Mouse (Mus musculus) spleen, postnatal 14 days (tissue): ENCODE measurements around the gene Spata31d1a.

Experiments
- DNase-seq, 2 experiments: peaks; one replicate each; pipeline ENCODE4 v3.0.0; 2021 to 2022; ENCODE audit warnings: low spot score in 2 of 2

Spata31d1a gene

DNA sequence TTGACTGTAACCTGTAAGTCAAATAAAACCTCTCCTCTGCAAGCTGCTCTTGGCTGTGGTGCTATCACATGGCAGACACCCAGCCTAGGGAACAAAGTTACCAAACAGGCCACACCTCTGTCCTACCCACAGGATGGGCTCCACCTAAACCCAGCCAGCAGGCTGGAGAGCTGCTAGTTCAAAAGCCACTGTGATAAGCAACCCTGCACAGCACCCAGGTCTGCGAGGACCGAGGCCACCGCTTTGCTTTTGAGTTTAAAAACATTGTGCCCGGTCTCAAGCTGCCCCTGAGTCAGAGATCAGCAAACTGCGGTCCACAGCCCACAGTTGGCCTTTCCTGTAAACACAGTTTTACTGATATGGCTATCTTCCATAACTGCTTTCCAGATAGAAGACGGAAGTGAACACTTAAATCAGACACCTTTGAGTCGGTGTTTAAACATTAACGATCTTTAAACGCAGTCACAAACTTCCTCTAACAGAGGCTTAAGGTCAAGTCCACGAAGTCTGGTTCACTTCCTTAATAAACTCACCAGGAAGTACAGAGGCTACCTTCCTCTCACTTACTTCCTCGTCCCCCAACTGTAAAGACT lies 41.5 kb downstream of the Spata31d1a start:
- peak; percentile 40 to 49 for DNase-seq

DNA sequence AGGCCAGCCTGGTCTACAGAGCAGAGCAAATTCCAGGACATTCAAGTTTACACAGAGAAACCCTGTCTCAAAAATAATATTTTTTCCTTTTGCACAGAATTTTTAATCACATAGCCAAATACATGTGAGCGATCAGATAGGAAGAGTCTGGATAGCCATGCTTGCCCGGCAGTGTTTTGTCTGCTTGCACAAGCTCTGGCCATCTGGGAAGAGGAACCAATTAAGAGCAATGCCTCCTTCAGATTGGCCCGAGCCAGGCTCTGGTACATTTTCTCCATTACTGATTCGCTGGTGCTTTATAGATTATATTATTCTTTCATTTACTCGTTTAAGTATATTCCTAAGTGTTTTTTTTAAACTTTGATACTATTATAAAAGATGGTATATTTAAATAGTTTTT lies 42.4 kb downstream of the Spata31d1a start:
- DNase-seq: no peak

DNA sequence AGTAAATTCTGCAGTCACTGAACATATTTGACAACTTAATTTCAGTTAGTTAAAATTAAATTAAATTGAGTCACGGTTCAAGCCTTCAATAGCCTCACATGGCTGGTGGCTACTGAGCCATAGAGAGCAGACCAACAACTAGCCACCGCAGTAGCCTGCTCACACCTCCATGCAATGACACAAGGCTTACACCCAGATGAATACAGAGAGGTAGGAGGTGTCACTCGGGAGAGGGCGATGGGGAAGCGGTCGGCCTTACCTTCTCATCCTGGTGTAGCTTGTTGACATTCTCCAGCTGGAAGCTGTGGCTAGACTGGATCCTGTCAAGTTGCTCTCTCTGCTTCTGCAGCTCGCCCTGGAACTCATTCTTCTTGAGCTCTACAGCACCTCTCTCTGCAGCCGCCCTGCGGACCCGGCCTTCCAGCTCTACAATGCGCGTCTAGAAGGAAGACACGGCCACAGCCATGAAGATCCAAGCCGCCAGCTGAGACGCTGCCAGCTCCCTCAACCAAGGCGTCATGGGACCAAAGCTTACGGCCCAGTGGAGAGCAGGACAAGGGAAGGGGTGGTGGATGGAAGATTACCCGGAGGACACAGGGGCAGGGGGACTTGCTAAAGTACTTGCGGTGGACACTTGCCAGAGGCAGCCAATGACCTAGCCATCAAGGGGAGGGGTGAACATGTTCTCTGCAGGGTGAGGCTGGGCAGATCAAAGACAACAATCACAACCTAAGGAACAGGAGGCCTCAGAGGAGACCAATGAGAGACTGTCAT lies 46.0 kb downstream of the Spata31d1a start:
- no peak for DNase-seq

DNA sequence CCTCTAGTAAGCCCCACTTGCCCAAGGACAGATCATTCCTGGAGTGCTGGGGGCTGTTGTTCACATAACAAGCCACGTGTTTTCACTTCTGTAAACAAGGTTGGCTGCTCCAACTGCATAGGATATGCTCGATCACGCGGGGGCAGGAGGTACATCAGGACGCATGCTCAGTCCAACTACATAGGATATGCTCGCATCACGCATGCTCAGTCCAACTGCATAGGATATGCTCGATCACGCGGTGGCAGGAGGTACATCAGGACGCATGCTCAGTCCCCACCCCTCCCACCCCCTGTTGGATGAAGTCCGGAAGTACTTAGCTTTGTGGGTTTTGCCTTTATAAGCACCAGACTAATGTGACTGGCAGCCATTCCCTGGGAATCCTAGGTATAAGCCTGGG lies 48.2 kb downstream of the Spata31d1a start:
- DNase-seq: no peak

DNA sequence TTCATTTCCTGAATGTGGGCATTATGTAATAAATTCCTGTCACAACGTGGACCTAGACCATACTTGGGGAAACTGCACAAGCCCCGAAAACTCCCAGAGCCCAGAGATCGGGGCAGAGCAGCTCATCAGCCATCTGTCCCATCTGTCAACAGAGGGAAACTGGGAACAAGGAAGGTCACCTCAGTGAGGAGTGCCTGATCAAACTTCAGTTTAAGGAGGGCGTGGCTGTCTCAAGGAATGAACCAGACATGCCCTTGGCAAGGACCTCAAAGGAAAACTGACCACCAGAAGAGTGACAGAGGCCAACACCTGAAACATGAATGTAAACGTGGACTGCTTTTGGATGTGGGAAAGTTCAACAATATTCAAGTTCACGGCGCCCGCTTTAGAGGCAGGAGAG lies 48.7 kb downstream of the Spata31d1a start:
- DNase-seq: no peak

DNA sequence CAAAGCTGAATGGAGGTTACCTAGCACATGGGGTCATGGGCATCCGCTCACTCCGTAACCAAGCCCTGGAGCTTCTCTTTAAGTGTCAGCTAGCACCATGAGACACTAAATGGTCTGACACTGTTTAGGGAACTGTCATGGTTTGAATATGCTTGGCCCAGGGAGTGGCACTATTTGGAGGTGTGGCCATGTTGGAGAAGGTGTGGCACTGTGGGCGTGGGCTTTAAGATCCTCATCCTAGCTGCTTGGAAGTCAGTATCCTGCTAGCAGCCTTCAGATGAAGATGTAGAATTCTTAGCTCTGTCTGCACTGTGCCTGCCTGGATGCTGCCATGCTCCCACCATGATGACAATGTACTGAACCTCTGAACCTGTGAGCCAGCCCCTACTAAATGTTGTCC lies 49.8 kb downstream of the Spata31d1a start:
- DNase-seq: no peak

DNA sequence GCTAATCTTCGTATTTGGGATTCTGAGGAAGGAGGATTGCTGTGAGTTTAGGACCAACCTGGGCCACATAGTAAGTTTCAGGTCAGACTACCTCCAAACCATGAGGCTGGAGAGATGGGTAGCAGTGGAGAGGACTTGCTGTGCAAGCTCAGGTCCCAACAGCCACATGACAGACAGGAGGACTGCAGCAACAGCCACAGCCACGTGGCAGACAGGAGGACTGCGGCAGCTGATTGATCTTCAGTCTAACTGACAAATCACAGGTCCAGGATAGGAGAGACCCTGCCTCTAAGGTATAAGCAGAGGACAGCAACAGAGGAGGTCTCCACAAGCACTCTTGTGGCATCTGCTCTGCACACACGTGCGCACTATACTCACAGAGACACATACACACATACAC lies 52.3 kb downstream of the Spata31d1a start:
- DNase-seq: no peak

DNA sequence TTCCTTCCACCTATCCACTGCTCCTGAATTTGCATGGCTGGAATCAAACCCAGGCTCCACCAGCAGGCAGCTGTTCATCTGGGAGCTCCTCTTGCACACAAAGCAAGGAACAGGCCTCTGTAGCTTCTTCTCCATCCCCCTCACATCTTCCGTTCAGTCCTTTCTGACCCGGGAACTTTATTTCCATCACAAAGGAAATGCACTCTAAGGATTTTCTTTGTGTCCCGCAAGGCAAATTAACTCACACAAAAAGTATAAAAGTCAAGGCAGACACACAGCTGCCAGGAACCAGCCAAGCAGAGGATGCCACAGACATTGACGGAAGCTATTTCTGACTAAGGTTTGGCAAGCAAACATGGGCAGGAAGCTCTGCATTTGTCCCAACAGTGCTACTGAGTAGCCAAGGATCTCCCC lies 53.1 kb downstream of the Spata31d1a start:
- no peak for DNase-seq

DNA sequence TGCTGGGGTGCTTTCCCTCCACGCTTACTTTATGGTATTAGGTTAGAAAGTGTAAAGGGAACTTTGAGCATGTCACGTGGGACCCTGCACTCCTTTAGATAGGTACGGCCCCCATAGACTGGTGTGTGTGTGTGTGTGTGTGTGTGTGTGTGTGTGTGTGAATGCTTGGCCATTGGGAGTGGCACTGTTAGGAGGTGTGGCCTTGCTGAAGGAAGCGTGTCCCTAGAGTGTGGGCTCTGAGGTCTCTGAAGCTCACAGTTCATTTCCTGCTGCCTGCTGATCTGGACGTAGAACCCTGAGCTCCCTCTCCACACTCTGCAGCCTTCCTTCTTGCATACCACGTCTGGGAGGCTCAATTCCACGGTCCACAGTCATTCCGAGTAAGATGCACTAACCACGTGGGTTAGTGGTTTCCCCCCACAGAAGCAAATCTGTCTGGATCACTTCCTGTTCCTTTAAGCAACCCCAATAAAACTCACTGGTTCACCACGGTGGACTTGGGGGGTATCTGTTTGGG lies 53.8 kb downstream of the Spata31d1a start:
- no peak for DNase-seq

DNA sequence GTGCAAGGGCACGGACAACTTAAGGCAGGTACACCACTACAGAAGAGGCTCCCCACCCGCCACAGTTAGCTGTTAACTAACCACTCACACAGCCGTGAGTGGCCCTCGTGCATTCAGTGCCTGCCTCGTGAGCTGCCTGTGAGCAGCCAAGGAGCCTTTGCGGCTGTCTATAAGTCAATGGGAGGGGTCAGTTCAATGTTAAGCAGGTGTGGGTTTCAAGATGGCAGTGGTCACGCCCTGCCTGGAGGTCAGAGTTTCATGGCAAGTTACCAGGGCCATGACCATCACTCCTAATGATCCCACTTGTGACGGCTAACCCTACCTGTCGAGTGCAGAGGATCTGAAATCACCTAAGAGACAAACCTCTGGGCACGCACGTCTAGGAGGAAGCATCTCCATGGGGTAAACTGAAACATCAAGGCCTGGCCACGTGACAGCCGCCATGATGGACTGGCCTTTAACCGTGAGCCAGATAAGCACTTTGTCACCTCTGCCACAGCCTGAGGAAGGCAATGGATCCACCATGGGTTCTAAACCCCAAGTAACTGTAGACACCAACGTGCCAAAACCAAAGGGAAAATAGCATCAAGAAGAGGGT lies 54.3 kb downstream of the Spata31d1a start:
- DNase-seq: no peak

DNA sequence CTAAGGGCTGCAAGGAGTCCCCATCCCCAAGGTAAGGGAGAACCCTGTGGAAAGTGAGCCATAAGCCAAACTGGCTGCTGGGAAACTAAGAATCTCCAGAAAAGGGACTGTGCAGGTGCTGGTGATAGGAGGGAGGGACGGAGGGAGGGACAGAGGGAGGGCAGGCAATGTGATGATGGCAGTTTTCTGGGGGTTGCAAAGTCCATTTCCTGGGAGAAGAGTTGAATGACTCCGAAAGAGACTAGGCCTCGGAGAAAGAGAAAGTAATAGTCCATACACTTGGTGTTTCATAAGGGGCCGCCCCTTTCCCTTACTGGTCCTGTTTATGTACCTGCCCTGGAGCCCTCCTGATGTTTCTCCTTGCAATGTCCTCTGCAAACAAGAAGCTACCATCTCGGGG lies 55.7 kb downstream of the Spata31d1a start:
- no peak for DNase-seq

DNA sequence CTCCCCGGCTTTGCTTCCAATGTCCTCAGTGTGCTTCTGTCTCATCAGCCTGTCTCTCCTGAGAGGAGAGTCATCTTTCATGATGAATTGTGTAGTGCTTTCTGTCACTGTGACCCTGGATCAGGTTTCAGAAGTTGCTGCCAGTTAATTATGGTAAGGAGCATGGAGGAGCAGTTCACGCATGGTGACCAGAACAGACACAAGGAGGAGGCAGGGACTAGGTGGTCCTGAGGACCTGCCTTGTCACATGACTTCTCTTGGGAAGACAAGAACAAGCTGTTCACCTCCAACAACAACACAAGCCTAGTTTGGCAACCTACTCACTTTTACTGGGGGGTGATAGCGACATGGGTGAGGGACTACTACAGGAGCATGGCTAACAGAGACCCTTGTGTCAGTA lies 57.0 kb downstream of the Spata31d1a start:
- no peak for DNase-seq

DNA sequence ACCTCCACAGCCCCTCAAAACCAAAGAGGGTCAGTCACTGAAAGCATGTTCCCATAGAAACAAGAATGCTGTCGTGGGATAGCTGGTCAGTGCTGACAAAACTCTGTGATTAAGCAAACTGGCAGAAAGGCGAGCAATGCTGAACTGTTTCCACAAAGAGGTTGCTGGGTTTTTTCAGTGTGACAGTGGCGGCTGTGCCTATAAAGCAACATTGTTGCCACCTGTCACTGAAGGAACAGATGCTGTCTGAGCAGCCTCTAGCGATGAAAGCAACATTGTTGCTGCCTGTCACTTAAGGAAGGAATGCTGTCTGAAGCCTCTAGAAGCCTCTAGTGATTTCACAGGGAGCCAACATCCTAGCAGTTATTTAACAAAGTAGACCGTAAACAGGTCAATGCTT lies 57.5 kb downstream of the Spata31d1a start:
- DNase-seq: no peak
